Mouse (Mus musculus): ENCODE results near the gene Dbnl.

Gene Dbnl

GRCm38 (mm10) chr11:5840346-5840745 lies 52.1 kb downstream of the Dbnl start:
- DNase-seq, result no peak

- DNase-seq, result no peak
Measured at GRCm38 (mm10) chr11:5841751-5842150, 53.5 kb downstream of the Dbnl start.

GRCm38 (mm10) chr11:5843131-5843530 lies 54.8 kb downstream of the Dbnl start:
- no peak for DNase-seq

GRCm38 (mm10) chr11:5846639-5847345 lies 58.5 kb downstream of the Dbnl start:
- DNase-seq, result no peak

- DNase-seq, result no peak
Measured at GRCm38 (mm10) chr11:5848741-5849140, 60.5 kb downstream of the Dbnl start.

GRCm38 (mm10) chr11:5849316-5849715 lies 61.0 kb downstream of the Dbnl start:
- DNase-seq, result no peak

- peak; percentile 48 for DNase-seq
Measured at GRCm38 (mm10) chr11:5850452-5850851, 62.2 kb downstream of the Dbnl start.

All from thymus, postnatal 14 days (tissue).